Mouse (Mus musculus) myocyte (in vitro differentiated cells): ENCODE results near the gene Tmem139. TPM values are rescaled to one million over a fixed set of nuclear protein-coding genes. Genes with fewer than 3 reads are reported as not detected.

Experiments used
- H3K27me3 ChIP-seq: one replicate; pipeline ENCODE4 v1.6.1; 2011; ENCODE audit not compliant: control insufficient read depth, insufficient read depth, insufficient read length
- H3K36me3 ChIP-seq: one replicate; pipeline ENCODE4 v1.6.1; 2011; ENCODE audit not compliant: control insufficient read depth, insufficient read depth
- H3K4me2 ChIP-seq: one replicate; pipeline ENCODE4 v1.6.1; 2011; ENCODE audit warnings: low read depth, control low read depth
- H3K4me3 ChIP-seq: one replicate; pipeline ENCODE4 v1.5.1; 2011; ENCODE audit warnings: mild to moderate bottlenecking, control low read depth, moderate library complexity
- H3K79me2 ChIP-seq: one replicate; pipeline ENCODE4 v1.6.1; 2011; ENCODE audit not compliant: control insufficient read depth, insufficient read depth
- H3ac ChIP-seq: one replicate; pipeline ENCODE4 v1.6.1; 2011; ENCODE audit not compliant: control insufficient read depth, insufficient read length
- CEBPB ChIP-seq: IDR thresholded peaks from 2 replicates; pipeline ENCODE4 v1.6.1; 2011; ENCODE audit warnings: mild to moderate bottlenecking, moderate library complexity; ENCODE audit not compliant: poor library complexity, insufficient read depth, severe bottlenecking
- E2F4 ChIP-seq: IDR thresholded peaks from one replicate; pipeline ENCODE4 v1.6.1; 2011; ENCODE audit warnings: mild to moderate bottlenecking, control low read depth, moderate library complexity; ENCODE audit not compliant: insufficient read depth
- MAX ChIP-seq: IDR thresholded peaks from one replicate; pipeline ENCODE4 v1.6.1; 2011; ENCODE audit warnings: low read depth, mild to moderate bottlenecking, control low read depth
- MYOD1 ChIP-seq, 3 experiments: IDR thresholded peaks; one replicate each; pipeline ENCODE4 v1.6.1; 2011; ENCODE audit warnings: control low read depth in 2 of 3, low read depth in 2 of 3, mild to moderate bottlenecking in 2 of 3, moderate library complexity in 1 of 3; ENCODE audit not compliant: insufficient read length in 2 of 3, control insufficient read depth in 1 of 3
- MYOG ChIP-seq, 3 experiments: IDR thresholded peaks; one replicate each; pipeline ENCODE4 v1.6.1; 2011; ENCODE audit warnings: control low read depth in 2 of 3, low read depth in 2 of 3, mild to moderate bottlenecking in 2 of 3; ENCODE audit not compliant: insufficient read length in 2 of 3, control insufficient read depth in 1 of 3, insufficient read depth in 1 of 3
- POLR2A ChIP-seq: IDR thresholded peaks from one replicate; pipeline ENCODE4 v1.6.1; 2011; ENCODE audit warnings: low read depth, mild to moderate bottlenecking, control low read depth, moderate library complexity; ENCODE audit not compliant: insufficient read length
- POLR2AphosphoS2 ChIP-seq: IDR thresholded peaks from one replicate; pipeline ENCODE4 v1.6.1; 2011; ENCODE audit warnings: low read depth, control low read depth; ENCODE audit not compliant: insufficient read length
- REST ChIP-seq: IDR thresholded peaks from one replicate; pipeline ENCODE4 v1.6.1; 2011; ENCODE audit warnings: mild to moderate bottlenecking, control low read depth, moderate library complexity; ENCODE audit not compliant: insufficient read depth, insufficient read length
- SRF ChIP-seq: IDR thresholded peaks from one replicate; pipeline ENCODE4 v1.6.1; 2011; ENCODE audit warnings: low read depth; ENCODE audit not compliant: control insufficient read depth, insufficient read length
- TCF12 ChIP-seq: IDR thresholded peaks from one replicate; pipeline ENCODE4 v1.6.1; 2011; ENCODE audit warnings: mild to moderate bottlenecking, control low read depth; ENCODE audit not compliant: poor library complexity, insufficient read depth, severe bottlenecking
- TCF3 ChIP-seq: IDR thresholded peaks from one replicate; pipeline ENCODE4 v1.6.1; 2011; ENCODE audit warnings: low read depth, control low read depth; ENCODE audit not compliant: insufficient read length
- USF1 ChIP-seq: IDR thresholded peaks from one replicate; pipeline ENCODE4 v1.6.1; 2011; ENCODE audit warnings: low read depth, mild to moderate bottlenecking, control low read depth, moderate library complexity
- polyA plus RNA-seq: library from polyadenylated mRNA; unstranded; fragments of >200 nt; fragmentation: generic; extraction: Trizol; gene quantifications from one replicate; pipeline ENCODE4 v1.2.1, GENCODE M21; 2012; ENCODE audit warnings: missing spikeins

Tmem139 gene
- not detected for polyA plus RNA-seq

DNA sequence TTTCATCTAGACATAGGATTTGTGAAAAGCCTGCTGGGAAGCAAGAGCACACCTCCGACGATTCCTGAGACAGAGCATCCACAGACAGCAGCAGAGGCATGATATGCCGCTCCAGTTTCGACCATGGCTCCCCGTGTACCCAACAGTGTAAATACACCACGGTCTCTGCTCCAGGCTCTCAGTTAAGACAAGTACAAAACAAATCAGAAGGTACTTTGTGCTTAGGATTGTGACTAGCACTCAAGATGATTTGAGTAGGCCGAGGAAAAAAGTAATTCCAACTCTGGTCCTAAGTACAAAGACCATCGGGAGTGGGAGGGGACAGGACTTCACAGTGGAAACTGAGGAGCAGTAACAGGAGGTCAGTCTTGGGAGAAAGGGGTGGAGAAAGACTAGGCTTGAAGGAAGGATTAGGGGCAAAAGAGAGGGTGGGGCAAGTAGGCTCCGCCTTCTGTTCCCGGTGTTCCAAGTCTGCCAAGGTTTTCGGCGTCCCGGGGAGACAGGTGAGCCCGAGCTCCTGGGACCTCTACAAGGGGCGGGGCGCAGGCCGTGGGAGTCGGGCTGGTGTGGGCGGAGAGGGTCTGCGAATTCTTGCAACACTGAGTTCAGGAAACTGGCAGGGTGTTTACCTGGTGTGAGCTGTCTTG, at the start of gene Tmem139:
Tmem139 (plus strand) TSS at position 447 of the 647 bp plus-strand sequence.
- no peak within 1 kb of the TSS for H3ac ChIP-seq
- H3K4me3 ChIP-seq: no peak within 1 kb of the TSS

DNA sequence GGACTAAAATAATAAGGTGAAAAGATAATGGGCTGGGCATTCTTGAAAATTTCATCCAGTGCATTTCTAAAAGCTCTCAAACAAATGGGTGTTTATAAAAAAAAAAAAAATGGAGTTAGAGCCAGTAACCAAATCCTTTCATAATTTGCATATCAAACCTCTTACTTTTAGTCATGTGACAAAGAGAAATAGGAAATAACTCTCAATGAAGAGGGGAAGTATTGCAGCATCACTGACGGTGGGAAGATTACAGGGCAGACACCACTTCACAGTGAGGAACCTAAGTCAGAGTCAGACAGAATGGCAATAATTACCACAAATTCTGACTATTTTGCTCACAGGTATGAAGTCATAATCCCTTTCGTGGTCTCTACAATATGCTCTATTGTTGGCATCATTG, 46.7 kb upstream of the Tmem139 start, which contains the start of gene Tas2r144:
Tas2r144 (plus strand) TSS at position 301 of the 400 bp plus-strand sequence.
- H3K79me2 ChIP-seq: no peaks in the 10 kb centered on the region
- no peak for TF ChIP-seq MYOD1 (IDR thresholded peaks at IDR 0.05; ENCODE audit: control insufficient read depth in 1 of 3, insufficient read length in 2 of 3, low read depth in 2 of 3)
- TF ChIP-seq POLR2A: no peak
- no peak for TF ChIP-seq POLR2AphosphoS2
- no peak for TF ChIP-seq TCF3
- TF ChIP-seq MAX: no peak
- no peak for TF ChIP-seq TCF12
- TF ChIP-seq REST: no peak
- no peak for TF ChIP-seq E2F4
- no peak for TF ChIP-seq MYOG (IDR thresholded peaks at IDR 0.05; ENCODE audit: control insufficient read depth in 1 of 3, insufficient read depth in 1 of 3, insufficient read length in 2 of 3, low read depth in 2 of 3)
- no peaks in the 10 kb centered on the region for H3K27me3 ChIP-seq
- H3ac ChIP-seq: no peak within 1 kb of the TSS
- no peaks in the 10 kb centered on the region for H3K36me3 ChIP-seq
- H3K4me2 ChIP-seq: no peak within 1 kb of the TSS
- no peak within 1 kb of the TSS for H3K4me3 ChIP-seq

More for the DNA sequence above, at the start of gene Tmem139:
- TF ChIP-seq TCF12 (no peak), POLR2AphosphoS2 (no peak), TCF3 (no peak), MAX (no peak), REST (no peak), MYOG (IDR thresholded peaks at IDR 0.05; ENCODE audit: control insufficient read depth in 1 of 3, insufficient read depth in 1 of 3, insufficient read length in 2 of 3, low read depth in 2 of 3) (no peak), E2F4 (no peak), SRF (no peak), CEBPB (no peak), MYOD1 (IDR thresholded peaks at IDR 0.05; ENCODE audit: control insufficient read depth in 1 of 3, insufficient read length in 2 of 3, low read depth in 2 of 3) (no peak), USF1 (no peak), POLR2A (no peak)
- H3K79me2 ChIP-seq: peaks cover 17% of the 10 kb centered on the region
- H3K4me2 ChIP-seq: no peak within 1 kb of the TSS
- no peaks in the 10 kb centered on the region for H3K27me3 ChIP-seq
- H3K36me3 ChIP-seq: no peaks in the 10 kb centered on the region

- no peak overlapping the region for H3K4me3 ChIP-seq
- no peak overlapping the region for H3K4me2 ChIP-seq
- H3K36me3 ChIP-seq: no peaks in the 10 kb centered on the region
- TF ChIP-seq REST (no peak), CEBPB (no peak), POLR2A (no peak), MYOG (IDR thresholded peaks at IDR 0.05; ENCODE audit: control insufficient read depth in 1 of 3, insufficient read depth in 1 of 3, insufficient read length in 2 of 3, low read depth in 2 of 3) (no peak), SRF (no peak), E2F4 (no peak), MAX (no peak), TCF3 (no peak), USF1 (no peak), TCF12 (no peak), MYOD1 (IDR thresholded peaks at IDR 0.05; ENCODE audit: control insufficient read depth in 1 of 3, insufficient read length in 2 of 3, low read depth in 2 of 3) (no peak), POLR2AphosphoS2 (no peak)
- H3ac ChIP-seq: no peak overlapping the region
- H3K79me2 ChIP-seq: no peaks in the 10 kb centered on the region
- H3K27me3 ChIP-seq: no peaks in the 10 kb centered on the region
These were observed 39.5 kb upstream of the Tmem139 start for GRCm38 (mm10) chr6:42222286-42222685.

- Histone ChIP-seq H3K4me2 (no peak overlapping the region), H3K27me3 (no peaks in the 10 kb centered on the region), H3K4me3 (no peak overlapping the region), H3K36me3 (no peaks in the 10 kb centered on the region), H3K79me2 (no peaks in the 10 kb centered on the region), H3ac (no peak overlapping the region)
- TF ChIP-seq USF1: no peak
- TF ChIP-seq MYOD1 (IDR thresholded peaks at IDR 0.05; ENCODE audit: control insufficient read depth in 1 of 3, insufficient read length in 2 of 3, low read depth in 2 of 3): no peak
- no peak for TF ChIP-seq REST
- no peak for TF ChIP-seq MAX
- no peak for TF ChIP-seq TCF3
- TF ChIP-seq MYOG (IDR thresholded peaks at IDR 0.05; ENCODE audit: control insufficient read depth in 1 of 3, insufficient read depth in 1 of 3, insufficient read length in 2 of 3, low read depth in 2 of 3): no peak
- TF ChIP-seq CEBPB: no peak
- no peak for TF ChIP-seq POLR2A
- no peak for TF ChIP-seq TCF12
- no peak for TF ChIP-seq POLR2AphosphoS2
- no peak for TF ChIP-seq SRF
- no peak for TF ChIP-seq E2F4
These were observed 36.7 kb upstream of the Tmem139 start for GRCm38 (mm10) chr6:42225046-42225445.
